ENCODE assay signal across 12 mouse cellular contexts in the genomic region with DNA sequence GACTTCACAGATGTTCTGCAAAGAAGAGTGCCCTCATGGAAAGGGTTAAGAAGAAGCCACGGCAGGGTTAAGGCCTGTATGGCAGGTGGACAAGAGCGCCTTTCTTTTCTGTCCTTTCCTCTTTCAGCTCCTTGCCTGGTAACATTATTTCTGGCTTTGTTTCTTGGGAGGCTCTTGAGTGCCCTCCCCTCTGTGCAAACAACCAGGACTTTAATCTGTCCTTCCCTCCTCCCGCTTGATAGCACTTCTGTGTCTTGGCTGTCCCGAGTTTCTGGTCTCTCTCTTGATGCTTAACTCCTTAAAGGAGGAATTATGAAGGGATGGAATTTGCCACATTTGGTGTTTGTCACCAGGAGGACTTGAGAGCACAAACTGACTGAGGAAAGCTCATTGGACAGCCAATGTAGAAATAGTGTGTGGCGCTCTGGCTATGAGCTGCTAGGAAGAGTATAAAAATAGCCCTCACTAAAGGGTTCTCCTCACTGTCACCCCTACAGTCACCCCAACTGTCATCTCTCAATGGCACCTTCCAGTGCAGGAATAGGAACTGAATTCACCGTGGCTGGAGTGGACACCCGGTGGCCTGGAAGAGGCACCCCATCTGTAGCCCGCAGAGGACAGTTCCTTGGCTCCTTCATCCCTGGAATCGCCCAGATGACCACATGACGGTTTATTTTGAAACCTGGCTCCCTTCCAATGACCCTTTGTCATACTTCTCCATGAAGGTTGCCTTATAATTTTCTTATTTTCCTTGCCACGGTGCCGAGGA. TPM values are rescaled to one million over a fixed set of nuclear protein-coding genes. Genes with fewer than 3 reads are reported as not detected.
DNase-seq lines count a peak whose midpoint lies in the region; ATAC-seq and TF ChIP-seq lines count a peak whose summit lies in the region.
"Had no signal": no experiment of that assay in that cellular context is flagged by ENCODE, and none has a peak within 500 bp of the region (broad histone marks: within the 10 kb centered on the region; RNA-seq: fewer than 3 reads in every experiment).

No protein-coding gene starts in this region.

- H3K27me3 ChIP-seq in heart, adult 2 months (ENCODE audit: control insufficient read depth, insufficient read depth, low read length): no peaks in the 10 kb centered on the region
- H3K27me3 ChIP-seq in intestine, embryonic 14.5 days (replicated peaks; ENCODE audit: control insufficient read depth, insufficient read depth, low read length): no peaks in the 10 kb centered on the region
- H3K27me3 ChIP-seq in lung, embryonic 15.5 days: no peaks in the 10 kb centered on the region
- H3K27me3 ChIP-seq in midbrain, embryonic 13.5 days: no peaks in the 10 kb centered on the region
- H3K27me3 ChIP-seq in forebrain, embryonic 16.5 days (replicated peaks; ENCODE audit: control insufficient read depth, insufficient read depth, low read length): no peaks in the 10 kb centered on the region
- no peaks in the 10 kb centered on the region for H3K27me3 ChIP-seq in cerebellum, adult 2 months (ENCODE audit: control insufficient read depth, insufficient read depth, low read length)
- H3K27me3 ChIP-seq: hindbrain, embryonic 15.5 days; neural tube, embryonic 15.5 days had no signal

- peaks cover 1% of the 10 kb centered on the region; the same call in 1 of the 2 replicates for H3K4me1 ChIP-seq in heart, adult 2 months (ENCODE audit: control insufficient read depth, insufficient read depth, low read length)
- H3K4me1 ChIP-seq in intestine, embryonic 14.5 days (replicated peaks; ENCODE audit: control insufficient read depth, insufficient read depth, low read length): no peaks in the 10 kb centered on the region
- H3K4me1 ChIP-seq in lung, embryonic 15.5 days: peaks cover 8% of the 10 kb centered on the region
- no peaks in the 10 kb centered on the region for H3K4me1 ChIP-seq in midbrain, embryonic 13.5 days (replicated peaks)
- H3K4me1 ChIP-seq in forebrain, embryonic 16.5 days (replicated peaks; ENCODE audit: control insufficient read depth, insufficient read depth, low read length): no peaks in the 10 kb centered on the region
- H3K4me1 ChIP-seq in cerebellum, adult 2 months (ENCODE audit: control insufficient read depth, insufficient read depth, low read length): no peaks in the 10 kb centered on the region
- H3K4me1 ChIP-seq: hindbrain, embryonic 15.5 days; neural tube, embryonic 15.5 days had no signal

- H3K4me2 ChIP-seq in intestine, embryonic 14.5 days (ENCODE audit: low read length): no peak overlapping the region
- H3K4me2 ChIP-seq in lung, embryonic 15.5 days: no peak overlapping the region
- H3K4me2 ChIP-seq in midbrain, embryonic 13.5 days (replicated peaks): no peak overlapping the region
- no peak overlapping the region for H3K4me2 ChIP-seq in forebrain, embryonic 16.5 days (ENCODE audit: low read length)
- H3K4me2 ChIP-seq: hindbrain, embryonic 15.5 days; neural tube, embryonic 15.5 days had no signal

- TF ChIP-seq POLR2A in heart, adult 2 months (IDR thresholded peaks at IDR 0.05; ENCODE audit: insufficient read depth, low read depth, low read length): 0 out of 2 replicates have a peak, but pooled peaks have one; percentile 13
- no peak for TF ChIP-seq POLR2A in cerebellum, adult 2 months (IDR thresholded peaks at IDR 0.05; ENCODE audit: borderline replicate concordance, insufficient read depth, low read length)

- WGBS in heart, adult 2 months: 39% methylated on average over 12 of the region's 12 CpGs
- WGBS in intestine, embryonic 14.5 days: 64% methylated on average over 12 of the region's 12 CpGs
- 31% methylated on average over 12 of the region's 12 CpGs for WGBS in lung, embryonic 15.5 days
- 75% methylated on average over 12 of the region's 12 CpGs for WGBS in midbrain, embryonic 13.5 days
- 75% methylated on average over 12 of the region's 12 CpGs for WGBS in forebrain, embryonic 16.5 days
- WGBS in cerebellum, adult 2 months: 40% methylated on average over 12 of the region's 12 CpGs

- ATAC-seq in intestine, embryonic 14.5 days (replicated peaks; ENCODE audit: low FRiP score, low TSS enrichment, low read depth): no peak
- ATAC-seq in lung, embryonic 15.5 days (ENCODE audit: borderline replicate concordance, extremely low read depth, low FRiP score, low TSS enrichment): peak; percentile 82; the same call in 1 of the 2 replicates
- no peak for ATAC-seq in midbrain, embryonic 13.5 days
- ATAC-seq in CD4-positive, CD25-positive, alpha-beta regulatory T cell, adult 4 months: no peak
- ATAC-seq in forebrain, embryonic 16.5 days: no peak

- H3K9ac ChIP-seq in heart, adult 2 months (ENCODE audit: low read depth, low read length): 0 out of 2 replicates have a peak overlapping the region, but pooled peaks have one; percentile 4
- no peak overlapping the region for H3K9ac ChIP-seq in intestine, embryonic 14.5 days (ENCODE audit: low read length)
- H3K9ac ChIP-seq in lung, embryonic 15.5 days: no peak overlapping the region
- H3K9ac ChIP-seq in midbrain, embryonic 13.5 days (replicated peaks): no peak overlapping the region
- H3K9ac ChIP-seq in forebrain, embryonic 16.5 days (replicated peaks; ENCODE audit: low read depth, low read length): no peak overlapping the region
- H3K9ac ChIP-seq: hindbrain, embryonic 15.5 days; neural tube, embryonic 15.5 days had no signal

- peak; percentile 76 for DNase-seq in adrenal gland, postnatal 10 days
- DNase-seq in heart, adult 2 months: peak; percentile 53 to 80
- DNase-seq in intestine, embryonic 14.5 days (ENCODE audit: low spot score): no peak
- no peak for DNase-seq in cerebellum, adult 2 months
- DNase-seq: cerebellum, postnatal 36 days had no signal

- H3K79me2 ChIP-seq in heart, adult 2 months (replicated peaks; ENCODE audit: control insufficient read depth, insufficient read depth, low read length): no peaks in the 10 kb centered on the region

- no peaks in the 10 kb centered on the region for H3K36me3 ChIP-seq in heart, adult 2 months (ENCODE audit: control insufficient read depth, insufficient read depth, low read length)
- no peaks in the 10 kb centered on the region for H3K36me3 ChIP-seq in intestine, embryonic 14.5 days (ENCODE audit: control insufficient read depth, insufficient read depth, low read length)
- no peaks in the 10 kb centered on the region for H3K36me3 ChIP-seq in lung, embryonic 15.5 days
- H3K36me3 ChIP-seq in midbrain, embryonic 13.5 days: no peaks in the 10 kb centered on the region
- no peaks in the 10 kb centered on the region for H3K36me3 ChIP-seq in forebrain, embryonic 16.5 days (ENCODE audit: control insufficient read depth, insufficient read depth)
- H3K36me3 ChIP-seq: hindbrain, embryonic 15.5 days; neural tube, embryonic 15.5 days had no signal

- peak; percentile 80 for TF ChIP-seq EP300 in heart, adult 2 months (IDR thresholded peaks at IDR 0.05; ENCODE audit: insufficient read depth, low read depth, low read length)

- TF ChIP-seq CTCF in heart, adult 2 months (IDR thresholded peaks at IDR 0.05): no peak
- TF ChIP-seq CTCF in cerebellum, adult 2 months (IDR thresholded peaks at IDR 0.05; ENCODE audit: borderline replicate concordance, insufficient read depth, low read depth, low read length): no peak

- no peak overlapping the region for H3K4me3 ChIP-seq in heart, adult 2 months
- no peak overlapping the region for H3K4me3 ChIP-seq in intestine, embryonic 14.5 days (ENCODE audit: low read depth, low read length)
- H3K4me3 ChIP-seq in lung, embryonic 15.5 days: no peak overlapping the region
- H3K4me3 ChIP-seq in midbrain, embryonic 13.5 days (replicated peaks): no peak overlapping the region
- H3K4me3 ChIP-seq in forebrain, embryonic 16.5 days (replicated peaks; ENCODE audit: low read length): no peak overlapping the region
- no peak overlapping the region for H3K4me3 ChIP-seq in cerebellum, adult 2 months (replicated peaks; ENCODE audit: insufficient read depth, low read depth, low read length)
- H3K4me3 ChIP-seq: erythroblast, embryonic 14.5 days; hindbrain, embryonic 15.5 days; neural tube, embryonic 15.5 days had no signal

- intact Hi-C loops in heart, adult 2 months (cut with DNase I): loop anchor here (5.0 kb wide), 1 partner anchor 112 kb away; no protein-coding TSS in a partner anchor

- peak overlapping the region; percentile 87 for H3K27ac ChIP-seq in heart, adult 2 months
- H3K27ac ChIP-seq in intestine, embryonic 14.5 days (ENCODE audit: low read depth): 0 out of 2 replicates have a peak overlapping the region, but pooled peaks have one; percentile 4
- H3K27ac ChIP-seq in lung, embryonic 15.5 days: no peak overlapping the region
- no peak overlapping the region for H3K27ac ChIP-seq in midbrain, embryonic 13.5 days
- no peak overlapping the region for H3K27ac ChIP-seq in forebrain, embryonic 16.5 days (ENCODE audit: low read length)
- no peak overlapping the region for H3K27ac ChIP-seq in cerebellum, adult 2 months (ENCODE audit: insufficient read depth, low read length)
- H3K27ac ChIP-seq: hindbrain, embryonic 15.5 days; neural tube, embryonic 15.5 days had no signal

- no peaks in the 10 kb centered on the region for H3K9me3 ChIP-seq in intestine, embryonic 14.5 days (ENCODE audit: control insufficient read depth, low read length)
- H3K9me3 ChIP-seq in lung, embryonic 15.5 days: no peaks in the 10 kb centered on the region
- H3K9me3 ChIP-seq in midbrain, embryonic 13.5 days: no peaks in the 10 kb centered on the region
- H3K9me3 ChIP-seq in forebrain, embryonic 16.5 days (ENCODE audit: control insufficient read depth, low read length): no peaks in the 10 kb centered on the region
- H3K9me3 ChIP-seq: hindbrain, embryonic 15.5 days; neural tube, embryonic 15.5 days had no signal

RNA-seq across cellular contexts. Expression of a gene that starts 6.8 kb away (rescaled TPM):
- 100 to 1,000 TPM; 225 to 228 TPM for total RNA-seq in adrenal gland, postnatal 10 days (2021)
- total RNA-seq in heart, adult 2 months (2021): 100 to 1,000 TPM; 278 to 334 TPM
- 228 and 230 TPM in 2 replicates for polyA plus RNA-seq in heart, adult 2 months (2012; rRNA removed)
- polyA plus RNA-seq in intestine, embryonic 14.5 days (2014; fragmentation: Nextera tagmentation; extraction: Ambion mirVana): 21.2 and 37.9 TPM in 2 replicates
- polyA plus RNA-seq in lung, embryonic 15.5 days (2015; fragmentation: Nextera tagmentation; extraction: Ambion mirVana): 43.0 and 44.4 TPM in 2 replicates
- polyA plus RNA-seq in midbrain, embryonic 13.5 days (2015; fragmentation: Nextera tagmentation; extraction: Ambion mirVana): 6.6 and 6.9 TPM in 2 replicates
- 1 to 10 TPM; 4.1 to 4.5 TPM for polyA plus RNA-seq in CD4-positive, CD25-positive, alpha-beta regulatory T cell, adult 4 months (2017; shearing (Covaris generic))
- polyA plus RNA-seq in forebrain, embryonic 16.5 days (2015; fragmentation: Nextera tagmentation; extraction: Ambion mirVana): 6.3 and 7.1 TPM in 2 replicates
- polyA plus RNA-seq in cerebellum, adult 2 months (2012; rRNA removed): 38.9 and 40.6 TPM in 2 replicates

RNA-seq across cellular contexts. Expression of a gene that starts 51.3 kb away (rescaled TPM):
- 1 to 10 TPM in 1 of 2 experiments, under 1 TPM in 1; 0.82 to 1.7 TPM for total RNA-seq in adrenal gland, postnatal 10 days (2021)
- not detected for total RNA-seq in heart, adult 2 months (2021)
- not detected in 2 replicates for polyA plus RNA-seq in heart, adult 2 months (2012; rRNA removed)
- polyA plus RNA-seq in intestine, embryonic 14.5 days (2014; fragmentation: Nextera tagmentation; extraction: Ambion mirVana): 0.23 TPM in 1 of 2 replicates, not detected in the other
- polyA plus RNA-seq in lung, embryonic 15.5 days (2015; fragmentation: Nextera tagmentation; extraction: Ambion mirVana): 0.19 TPM in 2 replicates
- polyA plus RNA-seq in midbrain, embryonic 13.5 days (2015; fragmentation: Nextera tagmentation; extraction: Ambion mirVana): 0.31 TPM in 1 of 2 replicates, not detected in the other
- polyA plus RNA-seq in CD4-positive, CD25-positive, alpha-beta regulatory T cell, adult 4 months (2017; shearing (Covaris generic)): not detected
- polyA plus RNA-seq in forebrain, embryonic 16.5 days (2015; fragmentation: Nextera tagmentation; extraction: Ambion mirVana): not detected in 2 replicates
- 0.33 and 0.54 TPM in 2 replicates for polyA plus RNA-seq in cerebellum, adult 2 months (2012; rRNA removed)
- polyA plus RNA-seq: erythroblast, embryonic 14.5 days; neural tube, embryonic 15.5 days had no signal

Comparison
In these comparisons a context has a peak if more than half of its experiments do, and no peak if none do; other contexts are left out.
1. DNase-seq: peak in adrenal gland, postnatal 10 days (single experiment) and heart, adult 2 months (2 of 2); none in intestine, embryonic 14.5 days (single experiment) and cerebellum, adult 2 months (0 of 2).
2. H3K27ac ChIP-seq: peak in heart, adult 2 months (single experiment) and intestine, embryonic 14.5 days (single experiment); none in lung, embryonic 15.5 days (single experiment), midbrain, embryonic 13.5 days (single experiment), forebrain, embryonic 16.5 days (single experiment) and cerebellum, adult 2 months (single experiment).